Mouse (Mus musculus) cortical plate, adult 2 months (tissue): ENCODE data around the gene Uqcr10.

Source experiments
- CTCF ChIP-seq: fragments of 200-500 bp; IDR thresholded peaks from 2 replicates; pipeline ENCODE4 v1.5.1; 2011; ENCODE audit warnings: mild to moderate bottlenecking, control low read depth, low read length; ENCODE audit not compliant: insufficient read depth; ENCODE audit errors: extremely low read depth
- POLR2A ChIP-seq: fragments of 200-500 bp; IDR thresholded peaks from 2 replicates; pipeline ENCODE4 v1.6.1; 2011; ENCODE audit warnings: mild to moderate bottlenecking, low read length, control low read depth; ENCODE audit not compliant: insufficient read depth; ENCODE audit errors: extremely low read depth

DNA sequence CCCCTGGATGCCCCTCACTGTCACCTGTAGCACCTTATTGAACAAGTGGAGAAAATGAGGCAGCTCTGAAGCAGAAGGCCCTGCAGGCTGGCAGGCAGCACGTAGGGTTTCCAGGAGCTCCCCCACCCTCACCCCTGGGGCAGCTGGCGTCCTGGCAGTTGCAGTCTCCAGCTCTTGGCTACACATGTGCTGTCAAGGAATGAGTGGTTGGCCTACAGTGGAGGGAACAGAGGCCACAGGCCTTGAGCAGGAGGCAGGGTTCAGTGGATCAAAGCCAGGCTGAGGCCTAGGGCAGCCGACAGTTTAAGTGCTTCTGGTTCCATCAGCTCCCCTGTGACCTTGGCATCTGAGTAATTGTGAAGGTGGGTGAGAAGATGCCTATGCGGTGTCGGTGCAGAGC lies 26.8 kb upstream of the Uqcr10 start:
- TF ChIP-seq POLR2A, result no peak
- no peak for TF ChIP-seq CTCF
